Mouse (Mus musculus): ENCODE measurements around the gene Camta2. TPM values are rescaled to one million over a fixed set of nuclear protein-coding genes. Genes with fewer than 3 reads are reported as not detected.

Gene Camta2
- polyA plus RNA-seq, 1 experiment from 2014 or later, result 6.5 TPM

GRCm38 (mm10) chr11:70666687-70667086 lies 21.2 kb downstream of the Camta2 start:
- peaks cover 17% of the 10 kb centered on the region for H3K36me3 ChIP-seq (ENCODE audit: control insufficient read depth, insufficient read depth, low read length)
- no peak overlapping the region for H3K27ac ChIP-seq (replicated peaks)
- DNase-seq (ENCODE audit: low spot score) (no peak), ATAC-seq (ENCODE audit: low FRiP score, low TSS enrichment) (no peak)
- H3K4me2 ChIP-seq (replicated peaks; ENCODE audit: low read depth), result no peak overlapping the region
- no peak overlapping the region for H3K4me3 ChIP-seq (ENCODE audit: low read depth, low read length)
- H3K9me3 ChIP-seq (ENCODE audit: control insufficient read depth, low read length), result no peaks in the 10 kb centered on the region
- H3K9ac ChIP-seq (ENCODE audit: low read length), result no peak overlapping the region
- H3K4me1 ChIP-seq (replicated peaks; ENCODE audit: control insufficient read depth, insufficient read depth), result 0 out of 2 replicates have a peak, but pooled peaks cover 4% of the 10 kb centered on the region
- TF ChIP-seq EP300 (optimal IDR thresholded peaks at IDR 0.05) (no peak), CTCF (IDR thresholded peaks at IDR 0.05; ENCODE audit: low read depth) (no peak)
- WGBS, result 91% methylated on average over 8 of the region's 8 CpGs
- H3K27me3 ChIP-seq (ENCODE audit: control insufficient read depth, insufficient read depth, low read length), result no peaks in the 10 kb centered on the region

GRCm38 (mm10) chr11:70664741-70665140 lies 23.2 kb downstream of the Camta2 start:
- peak; percentile 30 for TF ChIP-seq CTCF (IDR thresholded peaks at IDR 0.05; ENCODE audit: low read depth)
- TF ChIP-seq EP300 (optimal IDR thresholded peaks at IDR 0.05), result no peak
- Histone ChIP-seq H3K27ac (replicated peaks) (no peak overlapping the region), H3K4me1 (replicated peaks; ENCODE audit: control insufficient read depth, insufficient read depth) (0 out of 2 replicates have a peak, but pooled peaks cover 4% of the 10 kb centered on the region), H3K4me2 (replicated peaks; ENCODE audit: low read depth) (no peak overlapping the region), H3K9ac (ENCODE audit: low read length) (no peak overlapping the region), H3K9me3 (ENCODE audit: control insufficient read depth, low read length) (no peaks in the 10 kb centered on the region), H3K27me3 (ENCODE audit: control insufficient read depth, insufficient read depth, low read length) (no peaks in the 10 kb centered on the region), H3K4me3 (ENCODE audit: low read depth, low read length) (no peak overlapping the region), H3K36me3 (ENCODE audit: control insufficient read depth, insufficient read depth, low read length) (peaks cover 17% of the 10 kb centered on the region)
- no peak for ATAC-seq (ENCODE audit: low FRiP score, low TSS enrichment)
- WGBS, result 93% methylated on average over 9 of the region's 9 CpGs
- no peak for DNase-seq (ENCODE audit: low spot score)

GRCm38 (mm10) chr11:70663957-70664356 lies 23.9 kb downstream of the Camta2 start:
- Histone ChIP-seq H3K27ac (replicated peaks) (no peak overlapping the region), H3K9ac (ENCODE audit: low read length) (no peak overlapping the region), H3K4me2 (replicated peaks; ENCODE audit: low read depth) (no peak overlapping the region), H3K27me3 (ENCODE audit: control insufficient read depth, insufficient read depth, low read length) (no peaks in the 10 kb centered on the region), H3K9me3 (ENCODE audit: control insufficient read depth, low read length) (no peaks in the 10 kb centered on the region), H3K4me1 (replicated peaks; ENCODE audit: control insufficient read depth, insufficient read depth) (0 out of 2 replicates have a peak, but pooled peaks cover 4% of the 10 kb centered on the region), H3K36me3 (ENCODE audit: control insufficient read depth, insufficient read depth, low read length) (peaks cover 17% of the 10 kb centered on the region), H3K4me3 (ENCODE audit: low read depth, low read length) (no peak overlapping the region)
- DNase-seq (ENCODE audit: low spot score), result no peak
- TF ChIP-seq CTCF (IDR thresholded peaks at IDR 0.05; ENCODE audit: low read depth) (no peak), EP300 (optimal IDR thresholded peaks at IDR 0.05) (no peak)
- ATAC-seq (ENCODE audit: low FRiP score, low TSS enrichment), result no peak
- 91% methylated on average over 6 of the region's 6 CpGs for WGBS

- Histone ChIP-seq H3K36me3 (ENCODE audit: control insufficient read depth, insufficient read depth, low read length) (peaks cover 17% of the 10 kb centered on the region), H3K27me3 (ENCODE audit: control insufficient read depth, insufficient read depth, low read length) (no peaks in the 10 kb centered on the region), H3K9ac (ENCODE audit: low read length) (no peak overlapping the region), H3K4me3 (ENCODE audit: low read depth, low read length) (no peak overlapping the region), H3K27ac (replicated peaks) (no peak overlapping the region), H3K4me1 (replicated peaks; ENCODE audit: control insufficient read depth, insufficient read depth) (0 out of 2 replicates have a peak, but pooled peaks cover 4% of the 10 kb centered on the region), H3K9me3 (ENCODE audit: control insufficient read depth, low read length) (no peaks in the 10 kb centered on the region), H3K4me2 (replicated peaks; ENCODE audit: low read depth) (no peak overlapping the region)
- WGBS, result 90% methylated on average over 8 of the region's 8 CpGs
- TF ChIP-seq CTCF (IDR thresholded peaks at IDR 0.05; ENCODE audit: low read depth), result no peak
- TF ChIP-seq EP300 (optimal IDR thresholded peaks at IDR 0.05), result no peak
- DNase-seq (ENCODE audit: low spot score) (no peak), ATAC-seq (ENCODE audit: low FRiP score, low TSS enrichment) (no peak)
These were observed 24.8 kb downstream of the Camta2 start for GRCm38 (mm10) chr11:70663101-70663500.

- no peak overlapping the region for H3K9ac ChIP-seq (ENCODE audit: low read length)
- no peak for ATAC-seq (ENCODE audit: low FRiP score, low TSS enrichment)
- H3K9me3 ChIP-seq (ENCODE audit: control insufficient read depth, low read length), result no peaks in the 10 kb centered on the region
- peaks cover 14% of the 10 kb centered on the region for H3K36me3 ChIP-seq (ENCODE audit: control insufficient read depth, insufficient read depth, low read length)
- H3K4me2 ChIP-seq (replicated peaks; ENCODE audit: low read depth), result no peak overlapping the region
- no peak overlapping the region for H3K4me3 ChIP-seq (ENCODE audit: low read depth, low read length)
- no peak overlapping the region for H3K27ac ChIP-seq (replicated peaks)
- WGBS, result 81% methylated on average over 8 of the region's 8 CpGs
- no peaks in the 10 kb centered on the region for H3K27me3 ChIP-seq (ENCODE audit: control insufficient read depth, insufficient read depth, low read length)
- H3K4me1 ChIP-seq (replicated peaks; ENCODE audit: control insufficient read depth, insufficient read depth), result peaks cover 5% of the 10 kb centered on the region; the same call in 1 of the 2 replicates
- TF ChIP-seq EP300 (optimal IDR thresholded peaks at IDR 0.05) (no peak), CTCF (IDR thresholded peaks at IDR 0.05; ENCODE audit: low read depth) (no peak)
- no peak for DNase-seq (ENCODE audit: low spot score)
These were observed 27.3 kb downstream of the Camta2 start for GRCm38 (mm10) chr11:70660571-70660970.

GRCm38 (mm10) chr11:70658942-70659341 lies 29.0 kb downstream of the Camta2 start:
- H3K9me3 ChIP-seq (ENCODE audit: control insufficient read depth, low read length), result no peaks in the 10 kb centered on the region
- DNase-seq (ENCODE audit: low spot score) (no peak), ATAC-seq (ENCODE audit: low FRiP score, low TSS enrichment) (no peak)
- no peak overlapping the region for H3K27ac ChIP-seq (replicated peaks)
- H3K27me3 ChIP-seq (ENCODE audit: control insufficient read depth, insufficient read depth, low read length), result no peaks in the 10 kb centered on the region
- no peak overlapping the region for H3K9ac ChIP-seq (ENCODE audit: low read length)
- no peak overlapping the region for H3K4me2 ChIP-seq (replicated peaks; ENCODE audit: low read depth)
- TF ChIP-seq EP300 (optimal IDR thresholded peaks at IDR 0.05) (no peak), CTCF (IDR thresholded peaks at IDR 0.05; ENCODE audit: low read depth) (no peak)
- H3K4me1 ChIP-seq (replicated peaks; ENCODE audit: control insufficient read depth, insufficient read depth), result peaks cover 5% of the 10 kb centered on the region; the same call in 1 of the 2 replicates
- H3K4me3 ChIP-seq (ENCODE audit: low read depth, low read length), result no peak overlapping the region
- H3K36me3 ChIP-seq (ENCODE audit: control insufficient read depth, insufficient read depth, low read length), result peaks cover 8% of the 10 kb centered on the region
- 61% methylated on average over 8 of the region's 8 CpGs for WGBS
